Mouse (Mus musculus) neural tube, embryonic 13.5 days (tissue): ENCODE results near the gene Gpr143. TPM values are rescaled to one million over a fixed set of nuclear protein-coding genes. Genes with fewer than 3 reads are reported as not detected.
"Not testable (repeated sequence)": the region's sequence is repeated elsewhere in the genome, so short reads cannot be mapped to it uniquely, and the experiment has no call there.

Experiments used
- ATAC-seq: fragments of 200-750 bp; cut with Nextera tagmentation; 2 replicates; pipeline ENCODE4 v1.8.0; 2017; ENCODE audit warnings: low read depth, mild to moderate bottlenecking, moderate TSS enrichment, moderate library complexity
- H3K27ac ChIP-seq: fragments of 300-500 bp; sonication (generic); replicated peaks from 2 replicates; pipeline ENCODE4 v1.5.1; 2015; ENCODE audit warnings: moderate library complexity, mild to moderate bottlenecking, inconsistent platforms
- H3K27me3 ChIP-seq: fragments of 300-500 bp; sonication (generic); 2 replicates; pipeline ENCODE4 v1.6.1; 2015; ENCODE audit warnings: mild to moderate bottlenecking, inconsistent platforms
- H3K36me3 ChIP-seq: fragments of 300-500 bp; sonication (generic); 2 replicates; pipeline ENCODE4 v1.6.1; 2015; ENCODE audit warnings: mild to moderate bottlenecking, inconsistent platforms
- H3K4me1 ChIP-seq: fragments of 300-500 bp; sonication (generic); replicated peaks from 2 replicates; pipeline ENCODE4 v1.6.1; 2015; ENCODE audit warnings: inconsistent platforms
- H3K4me2 ChIP-seq: fragments of 300-500 bp; sonication (generic); 2 replicates; pipeline ENCODE4 v1.6.1; 2015; ENCODE audit warnings: inconsistent platforms, mild to moderate bottlenecking, moderate library complexity
- H3K4me3 ChIP-seq: fragments of 300-500 bp; sonication (generic); 2 replicates; pipeline ENCODE4 v1.5.1; 2015; ENCODE audit warnings: mild to moderate bottlenecking, inconsistent platforms
- H3K9ac ChIP-seq: fragments of 300-500 bp; sonication (generic); 2 replicates; pipeline ENCODE4 v1.6.1; 2015; ENCODE audit warnings: moderate library complexity, mild to moderate bottlenecking, inconsistent platforms
- H3K9me3 ChIP-seq: fragments of 300-500 bp; sonication (generic); 2 replicates; pipeline ENCODE4 v1.6.1; 2016; ENCODE audit warnings: inconsistent platforms
- WGBS: fragments of 180-500 bp; shearing (Covaris S2); methylation state at CpG from one replicate; pipeline ENCODE4 v1.1.7; 2015; 5-methylcytosine and 5-hydroxymethylcytosine counted together
- polyA plus RNA-seq: library from polyadenylated mRNA; unstranded; fragments of >200 nt; fragmentation: Nextera tagmentation; extraction: Ambion mirVana; gene quantifications from 2 replicates; pipeline ENCODE4 v1.2.1, GENCODE M21; 2015

Gene Gpr143
- polyA plus RNA-seq, 1 experiment from 2014 or later: 0.77 TPM

DNA sequence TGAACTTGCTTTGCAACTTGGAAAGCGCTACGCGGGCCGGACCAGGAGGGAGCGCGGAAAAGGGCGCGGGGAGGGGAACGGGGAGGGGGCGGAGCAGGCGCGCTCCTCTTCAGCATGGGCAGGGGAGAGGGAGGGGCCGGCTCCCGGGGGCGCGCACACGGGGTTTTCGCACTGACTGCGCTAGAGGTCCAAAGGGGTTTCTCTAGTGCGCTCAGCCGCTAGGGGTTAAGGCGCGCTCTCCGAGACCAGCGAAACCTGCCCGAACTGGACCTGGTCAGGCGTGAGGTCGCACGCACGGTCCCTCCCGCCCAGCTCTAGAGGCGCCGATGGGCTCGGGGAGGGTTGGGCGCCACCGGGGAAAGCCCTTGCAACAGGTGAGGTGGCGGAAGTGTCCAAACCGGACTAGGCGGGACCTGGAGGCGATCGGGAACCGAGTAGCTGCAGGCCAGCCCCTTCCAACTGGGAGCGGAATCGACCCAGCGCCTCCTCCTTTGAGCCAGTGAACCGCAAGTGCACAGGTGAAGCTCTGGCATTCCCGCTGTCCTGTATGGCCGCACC is 12.0 kb upstream of the Gpr143 start:
- Histone ChIP-seq H3K36me3 (no peaks in the 10 kb centered on the region), H3K9ac (peak overlapping the region; percentile 66), H3K4me2 (peak overlapping the region; percentile 74), H3K4me3 (peak overlapping the region; percentile 54), H3K4me1 (no peaks in the 10 kb centered on the region), H3K27ac (no peak overlapping the region), H3K27me3 (peaks cover 57% of the 10 kb centered on the region), H3K9me3 (no peaks in the 10 kb centered on the region)
- ATAC-seq: peak; percentile 95
- WGBS: 17% methylated on average over 47 of the region's 48 CpGs

DNA sequence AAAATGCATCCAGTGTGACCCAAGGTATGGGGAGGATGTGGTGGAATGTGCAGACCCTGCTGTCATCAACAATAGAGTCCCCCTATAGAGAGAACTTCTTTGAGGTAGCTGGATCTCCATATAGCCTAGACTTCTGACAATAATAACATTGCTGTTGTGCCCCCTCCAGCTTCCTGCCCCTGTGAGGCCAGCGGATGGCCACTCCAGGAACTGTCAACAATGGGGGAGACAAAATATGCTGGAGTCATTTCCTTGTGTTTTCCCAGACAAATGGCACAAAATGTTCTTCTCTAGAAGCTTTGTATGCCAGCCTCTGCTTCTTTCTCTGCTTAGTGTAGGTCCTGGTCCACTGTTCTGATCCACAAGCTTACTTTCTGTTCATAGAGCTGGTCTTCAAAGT is 6.4 kb downstream of the Gpr143 start:
- 65% methylated on average over 1 of the region's 1 CpGs for WGBS
- H3K9me3 ChIP-seq: no peaks in the 10 kb centered on the region
- H3K27me3 ChIP-seq: peaks cover 31% of the 10 kb centered on the region
- no peak overlapping the region for H3K4me2 ChIP-seq
- no peak overlapping the region for H3K4me3 ChIP-seq
- no peak overlapping the region for H3K27ac ChIP-seq
- no peak for ATAC-seq
- no peak overlapping the region for H3K9ac ChIP-seq
- H3K36me3 ChIP-seq: no peaks in the 10 kb centered on the region
- H3K4me1 ChIP-seq: no peaks in the 10 kb centered on the region

DNA sequence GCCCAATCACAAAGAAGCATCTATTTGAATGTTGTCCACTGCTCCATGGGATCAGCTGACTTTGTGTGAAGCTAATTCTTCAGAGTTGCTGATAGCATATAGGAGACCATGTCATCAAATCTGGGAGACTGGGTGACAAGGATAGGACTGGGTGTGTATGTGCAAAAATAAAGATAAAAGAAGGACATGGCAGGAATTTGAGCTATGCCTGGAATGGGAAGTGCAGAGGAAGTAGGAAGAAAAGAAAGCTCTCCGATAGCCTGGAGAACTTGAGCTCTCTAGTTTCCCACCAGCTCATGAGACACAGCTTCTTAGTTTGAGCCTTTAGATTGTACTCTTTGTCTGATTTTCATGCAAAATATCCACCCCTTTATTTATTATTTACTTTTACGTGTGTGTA is 6.9 kb downstream of the Gpr143 start:
- H3K4me3 ChIP-seq: no peak overlapping the region
- H3K27me3 ChIP-seq: peaks cover 35% of the 10 kb centered on the region
- no peak for ATAC-seq
- H3K9me3 ChIP-seq: no peaks in the 10 kb centered on the region
- no peaks in the 10 kb centered on the region for H3K36me3 ChIP-seq
- H3K9ac ChIP-seq: no peak overlapping the region
- no peak overlapping the region for H3K4me2 ChIP-seq
- no peaks in the 10 kb centered on the region for H3K4me1 ChIP-seq
- 76% methylated on average over 2 of the region's 2 CpGs for WGBS
- no peak overlapping the region for H3K27ac ChIP-seq

DNA sequence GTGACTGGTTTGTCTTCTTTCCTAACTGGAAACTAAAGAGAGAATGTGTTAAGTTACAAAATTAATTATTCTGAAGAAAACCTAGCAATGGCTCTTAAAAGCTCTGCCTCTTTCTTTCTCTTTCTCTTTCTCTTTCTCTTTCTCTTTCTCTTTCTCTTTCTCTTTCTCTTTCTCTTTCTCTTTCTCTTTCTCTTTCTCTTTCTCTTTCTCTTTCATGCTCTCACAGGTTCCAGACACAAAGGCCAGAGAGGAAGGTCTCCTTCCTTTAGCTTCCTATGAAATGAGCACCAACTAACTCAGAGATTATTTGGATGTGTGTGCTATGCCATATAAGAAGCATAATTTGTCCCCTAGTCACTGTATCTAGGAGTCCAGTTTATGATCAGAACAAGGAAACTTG is 23.6 kb downstream of the Gpr143 start:
- H3K4me1 ChIP-seq: no peaks in the 10 kb centered on the region
- H3K4me3 ChIP-seq: no peak overlapping the region
- no peak overlapping the region for H3K9ac ChIP-seq
- no peaks in the 10 kb centered on the region for H3K36me3 ChIP-seq
- H3K27me3 ChIP-seq: peaks cover 12% of the 10 kb centered on the region
- H3K4me2 ChIP-seq: no peak overlapping the region
- H3K27ac ChIP-seq: no peak overlapping the region
- H3K9me3 ChIP-seq: no peaks in the 10 kb centered on the region
- ATAC-seq: no peak

DNA sequence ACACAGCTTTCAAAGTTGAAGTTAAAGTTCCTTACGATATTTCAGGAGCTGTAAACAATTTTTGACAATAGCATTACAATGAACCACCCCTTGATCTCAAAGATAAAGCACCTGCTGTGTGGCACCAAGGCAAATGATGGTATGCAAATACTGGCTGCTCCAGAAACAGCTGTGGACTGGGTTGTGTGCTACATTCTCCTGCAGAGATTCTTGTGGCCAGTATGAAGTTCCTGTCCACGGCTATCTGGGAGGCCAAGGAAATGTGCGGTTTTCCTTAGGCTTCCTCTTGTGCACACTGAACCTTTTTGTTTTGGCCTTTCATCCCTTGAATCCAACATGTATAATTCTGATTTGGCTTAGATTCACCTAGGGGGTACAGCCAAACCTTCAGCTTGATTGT is 31.6 kb downstream of the Gpr143 start:
- no peaks in the 10 kb centered on the region for H3K27me3 ChIP-seq
- H3K4me3 ChIP-seq: no peak overlapping the region
- no peaks in the 10 kb centered on the region for H3K9me3 ChIP-seq
- H3K36me3 ChIP-seq: no peaks in the 10 kb centered on the region
- no peak overlapping the region for H3K9ac ChIP-seq
- no peak for ATAC-seq
- H3K4me2 ChIP-seq: no peak overlapping the region
- no peaks in the 10 kb centered on the region for H3K4me1 ChIP-seq
- 87% methylated on average over 3 of the region's 3 CpGs for WGBS
- H3K27ac ChIP-seq: no peak overlapping the region

DNA sequence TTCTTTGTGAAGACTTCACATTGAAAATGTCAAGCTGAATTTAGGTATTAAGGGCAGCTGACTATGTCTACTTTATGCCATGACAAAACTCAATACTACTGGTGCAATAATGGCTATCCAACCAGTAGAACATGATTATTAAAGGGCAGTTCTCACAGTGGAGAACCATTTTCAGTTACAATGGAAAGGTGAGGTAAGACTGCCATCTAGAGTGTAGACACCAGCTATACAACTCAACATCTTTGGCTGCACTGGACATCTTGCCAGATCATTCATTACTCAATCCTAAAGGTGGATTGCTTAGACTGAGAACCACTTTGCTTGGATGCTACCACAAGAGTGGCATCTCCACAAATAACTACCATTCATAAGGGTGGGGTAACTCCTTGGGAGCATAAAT is 37.3 kb downstream of the Gpr143 start:
- no peak overlapping the region for H3K4me2 ChIP-seq
- no peak overlapping the region for H3K27ac ChIP-seq
- ATAC-seq: no peak
- H3K9ac ChIP-seq: no peak overlapping the region
- H3K36me3 ChIP-seq: no peaks in the 10 kb centered on the region
- no peaks in the 10 kb centered on the region for H3K9me3 ChIP-seq
- H3K27me3 ChIP-seq: no peaks in the 10 kb centered on the region
- H3K4me1 ChIP-seq: no peaks in the 10 kb centered on the region
- H3K4me3 ChIP-seq: no peak overlapping the region

DNA sequence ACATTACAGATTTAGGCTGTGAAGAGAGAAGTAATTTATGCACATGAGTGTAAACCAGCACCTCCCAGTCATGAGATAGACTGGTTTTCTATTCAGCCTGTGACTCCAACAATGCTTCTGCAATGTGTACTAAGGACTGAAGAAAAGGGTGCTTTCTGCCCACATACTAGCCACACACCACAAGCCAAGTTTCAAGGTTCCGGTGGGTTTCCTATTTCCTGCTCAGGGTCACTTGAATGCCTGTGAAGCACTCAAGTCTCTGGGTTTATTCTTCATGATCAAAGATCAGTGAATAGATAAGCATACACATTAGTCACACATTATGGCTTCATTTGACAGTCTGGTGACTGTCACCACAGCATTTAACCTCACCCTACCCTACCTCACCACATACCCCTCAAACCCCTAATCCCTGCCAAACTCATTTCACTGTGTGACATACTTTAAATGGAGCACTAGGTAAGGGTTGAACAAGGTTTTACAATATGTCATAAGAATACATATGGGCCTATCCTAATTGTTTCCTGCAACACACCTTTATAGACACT is 49.4 kb downstream of the Gpr143 start:
- H3K36me3 ChIP-seq, H3K4me3 ChIP-seq, H3K9me3 ChIP-seq, H3K4me2 ChIP-seq, H3K9ac ChIP-seq, ATAC-seq, H3K27me3 ChIP-seq, H3K27ac ChIP-seq, H3K4me1 ChIP-seq: not testable (repeated sequence)
- no CpG with 5 or more reads among the region's 1 CpGs for WGBS

DNA sequence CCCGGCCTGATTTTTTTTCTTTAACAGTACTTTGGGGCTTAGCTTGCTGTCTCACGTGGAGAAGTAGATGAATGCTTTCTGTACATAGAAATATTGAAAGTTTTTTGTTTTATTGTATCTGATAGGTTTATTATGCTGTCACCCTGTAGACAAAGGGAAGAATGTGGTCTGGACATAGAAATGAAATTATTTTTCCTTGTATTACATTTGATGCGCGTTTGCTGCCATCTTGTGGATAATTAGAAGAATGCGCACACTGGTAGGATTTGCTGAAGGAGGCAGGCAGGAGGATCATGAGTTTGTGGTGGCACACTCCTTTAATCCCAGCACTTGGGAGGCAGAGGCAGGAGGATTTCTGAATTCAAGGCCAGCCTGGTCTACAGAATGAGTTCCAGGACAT is 53.2 kb downstream of the Gpr143 start:
- ATAC-seq: peak; percentile 23; the same call in 1 of the 2 replicates
- WGBS: 29% methylated on average over 5 of the region's 5 CpGs
- not testable (repeated sequence) for H3K4me2 ChIP-seq, H3K36me3 ChIP-seq, H3K9ac ChIP-seq, H3K9me3 ChIP-seq, H3K4me1 ChIP-seq, H3K27me3 ChIP-seq, H3K4me3 ChIP-seq, H3K27ac ChIP-seq

DNA sequence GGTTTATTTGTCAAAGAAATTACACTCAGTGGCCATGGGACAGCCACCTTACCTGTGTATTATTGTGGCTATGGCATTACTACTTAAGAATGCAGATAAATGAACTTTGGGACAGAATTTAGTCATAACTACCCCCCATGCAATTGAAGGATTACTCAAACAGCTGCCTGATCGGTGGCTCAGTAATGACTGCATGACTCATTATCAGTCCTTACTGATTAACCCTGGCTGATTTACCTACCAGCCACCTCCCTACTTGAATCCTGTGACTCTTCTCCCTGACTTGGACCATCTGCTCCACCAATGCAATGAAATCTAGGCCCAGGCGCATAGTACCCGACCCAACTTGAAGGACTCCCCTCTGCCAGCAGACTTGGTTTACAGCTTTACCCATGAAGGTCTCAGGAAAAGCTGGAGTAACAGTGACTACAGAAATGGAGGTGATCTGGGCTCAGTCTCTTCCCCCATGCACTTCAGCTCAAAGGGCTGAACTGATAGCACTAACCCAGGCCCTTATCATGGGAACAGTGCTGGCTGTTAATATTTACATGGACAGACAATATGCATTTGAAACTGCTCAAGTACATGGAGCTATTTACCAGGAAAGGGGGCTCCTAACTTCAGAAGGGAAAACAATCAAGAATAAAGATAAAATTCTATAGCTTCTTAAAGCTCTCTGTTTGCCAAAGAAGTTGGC is 73.5 kb downstream of the Gpr143 start:
- WGBS: 91% methylated on average over 3 of the region's 3 CpGs
- Histone ChIP-seq H3K27me3 (no peaks in the 10 kb centered on the region), H3K4me1 (no peaks in the 10 kb centered on the region), H3K27ac (no peak overlapping the region), H3K4me2 (no peak overlapping the region), H3K9ac (no peak overlapping the region), H3K36me3 (no peaks in the 10 kb centered on the region), H3K9me3 (peaks cover 7% of the 10 kb centered on the region), H3K4me3 (no peak overlapping the region)
- no peak for ATAC-seq

Other genes starting within 250 kb of the Gpr143 start
- gene Cldn34a, start 218.6 kb upstream of the Gpr143 start, polyA plus RNA-seq: not detected in 2 replicates
- 72.7 and 73.0 TPM in 2 replicates for gene Shroom2, start 12.5 kb upstream of the Gpr143 start, polyA plus RNA-seq
- gene Usp51, start 224.5 kb downstream of the Gpr143 start, polyA plus RNA-seq: 1.3 and 1.9 TPM in 2 replicates